Mouse (Mus musculus): ENCODE data around the gene Nolc1.

DNA sequence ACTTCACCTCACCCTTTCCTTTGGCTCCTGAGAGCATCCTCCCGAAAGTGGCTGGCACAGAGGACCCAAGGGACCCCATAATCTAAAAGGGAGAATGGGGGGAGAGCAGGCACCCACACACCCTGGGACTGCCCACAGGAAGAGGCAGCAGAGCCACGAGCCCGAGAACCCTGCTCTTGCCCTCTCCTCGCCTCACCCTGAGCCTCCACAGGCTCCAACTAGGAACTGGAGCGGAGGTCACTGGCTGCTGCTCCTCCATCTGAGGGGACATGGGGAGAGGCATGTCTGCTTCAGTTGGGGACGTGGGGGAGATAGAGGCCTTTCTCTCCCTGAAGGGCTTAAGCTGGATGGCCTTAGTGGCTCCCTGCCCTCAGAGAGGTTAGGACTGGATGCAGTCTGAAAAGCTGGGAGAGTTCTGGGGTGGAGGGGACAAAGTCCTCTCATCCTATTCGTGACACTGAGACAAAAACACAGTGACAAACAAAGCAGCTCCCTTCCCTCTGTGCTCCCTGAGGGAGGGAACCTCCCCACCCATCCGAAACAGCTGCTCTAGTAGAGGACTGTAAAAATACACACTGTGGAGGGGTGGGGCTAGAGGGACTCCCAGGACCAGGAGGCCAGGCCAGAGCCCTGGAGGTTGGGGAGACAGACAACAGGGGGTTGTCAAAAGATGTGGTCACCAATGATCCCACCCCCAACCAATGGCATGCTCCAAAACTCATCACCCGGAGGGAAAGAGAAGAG, 43.8 kb upstream of the Nolc1 start:
- TF ChIP-seq MYOD1 (IDR thresholded peaks at IDR 0.05; ENCODE audit: control insufficient read depth in 1 of 3, insufficient read length in 2 of 3, low read depth in 2 of 3) (peak in 1 of 3 experiments; percentile 57), POLR2A (IDR thresholded peaks at IDR 0.05; ENCODE audit: insufficient read length, low read depth) (no peak), POLR2AphosphoS2 (IDR thresholded peaks at IDR 0.05; ENCODE audit: insufficient read length, low read depth) (no peak), MYOG (IDR thresholded peaks at IDR 0.05; ENCODE audit: control insufficient read depth in 1 of 3, insufficient read depth in 1 of 3, insufficient read length in 2 of 3, low read depth in 2 of 3) (peak in 2 of 3 experiments; percentile 64 to 65), TCF12 (IDR thresholded peaks at IDR 0.05; ENCODE audit: insufficient read depth, poor library complexity, severe bottlenecking) (no peak), USF1 (IDR thresholded peaks at IDR 0.05; ENCODE audit: low read depth) (no peak), SRF (IDR thresholded peaks at IDR 0.05; ENCODE audit: control insufficient read depth, insufficient read length, low read depth) (no peak)
